Mouse (Mus musculus) brain, embryonic 14.5 days (tissue): Measurements from ENCODE around the gene Dthd1.

Source experiments
- CTCF ChIP-seq: fragments of 200-500 bp; IDR thresholded peaks from 2 replicates; pipeline ENCODE4 v1.5.1; 2012; ENCODE audit warnings: inconsistent platforms, mild to moderate bottlenecking, moderate library complexity, borderline replicate concordance; ENCODE audit not compliant: insufficient read depth, insufficient read length; ENCODE audit errors: extremely low read depth
- POLR2A ChIP-seq: fragments of 200-500 bp; IDR thresholded peaks from 2 replicates; pipeline ENCODE4 v1.6.1; 2012; ENCODE audit warnings: mild to moderate bottlenecking, inconsistent platforms, borderline replicate concordance; ENCODE audit not compliant: poor library complexity, insufficient read depth, insufficient read length, severe bottlenecking; ENCODE audit errors: extremely low read depth

DNA sequence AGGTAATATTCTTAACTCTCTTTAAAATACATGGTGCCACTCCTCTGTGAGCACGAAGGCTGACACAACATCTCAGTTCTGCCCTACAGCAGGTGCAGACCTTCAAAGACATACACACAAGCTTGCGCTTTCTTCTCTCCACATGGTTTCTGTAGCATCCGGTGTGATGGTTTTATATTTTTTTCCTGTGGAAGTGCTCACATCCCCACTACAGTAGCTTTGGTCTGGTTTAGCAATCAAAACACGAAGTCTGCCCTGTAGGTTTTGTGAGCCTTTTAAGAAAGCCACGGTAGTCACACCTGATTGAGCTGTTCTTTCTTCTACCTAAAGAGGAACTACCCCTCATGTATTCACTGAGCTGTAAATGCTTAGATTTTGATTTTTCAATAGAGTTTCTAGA, 34.9 kb upstream of the Dthd1 start:
- TF ChIP-seq POLR2A, result no peak
- TF ChIP-seq CTCF, result no peak
